Mouse (Mus musculus): Measurements from ENCODE around the gene Fam205c. TPM values are rescaled to one million over a fixed set of nuclear protein-coding genes. Genes with fewer than 3 reads are reported as not detected.

Gene Fam205c
- 7.8 TPM for polyA plus RNA-seq (2014; fragmentation: Illumina TruSeq; extraction: RNeasy Lipid Tissue Mini Kit (QIAGEN cat#74804); ENCODE audit: low read depth, low replicate concordance)

DNA sequence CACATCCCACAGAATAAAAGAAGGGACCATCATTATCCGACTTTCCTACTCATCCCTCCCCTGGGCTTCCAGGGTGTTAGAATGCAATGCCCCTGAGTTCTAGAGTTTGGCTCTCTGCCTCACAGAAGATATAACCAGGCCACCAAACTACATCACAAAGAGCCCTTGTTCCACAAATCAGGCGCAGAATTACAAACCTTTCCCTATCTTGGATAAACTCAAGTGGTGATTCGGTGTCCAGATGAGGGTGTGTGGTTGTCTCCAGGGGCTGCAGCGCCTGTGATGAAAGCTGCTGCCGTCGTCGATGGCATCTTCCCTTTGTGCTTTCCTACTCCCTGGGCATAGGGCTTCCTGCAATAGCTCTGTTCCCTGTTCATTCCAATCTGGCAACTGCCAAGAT is at the start of gene Fam205c:
Gene Fam205c (minus strand): TSS at position 101 of the 400 bp plus-strand sequence.

DNA sequence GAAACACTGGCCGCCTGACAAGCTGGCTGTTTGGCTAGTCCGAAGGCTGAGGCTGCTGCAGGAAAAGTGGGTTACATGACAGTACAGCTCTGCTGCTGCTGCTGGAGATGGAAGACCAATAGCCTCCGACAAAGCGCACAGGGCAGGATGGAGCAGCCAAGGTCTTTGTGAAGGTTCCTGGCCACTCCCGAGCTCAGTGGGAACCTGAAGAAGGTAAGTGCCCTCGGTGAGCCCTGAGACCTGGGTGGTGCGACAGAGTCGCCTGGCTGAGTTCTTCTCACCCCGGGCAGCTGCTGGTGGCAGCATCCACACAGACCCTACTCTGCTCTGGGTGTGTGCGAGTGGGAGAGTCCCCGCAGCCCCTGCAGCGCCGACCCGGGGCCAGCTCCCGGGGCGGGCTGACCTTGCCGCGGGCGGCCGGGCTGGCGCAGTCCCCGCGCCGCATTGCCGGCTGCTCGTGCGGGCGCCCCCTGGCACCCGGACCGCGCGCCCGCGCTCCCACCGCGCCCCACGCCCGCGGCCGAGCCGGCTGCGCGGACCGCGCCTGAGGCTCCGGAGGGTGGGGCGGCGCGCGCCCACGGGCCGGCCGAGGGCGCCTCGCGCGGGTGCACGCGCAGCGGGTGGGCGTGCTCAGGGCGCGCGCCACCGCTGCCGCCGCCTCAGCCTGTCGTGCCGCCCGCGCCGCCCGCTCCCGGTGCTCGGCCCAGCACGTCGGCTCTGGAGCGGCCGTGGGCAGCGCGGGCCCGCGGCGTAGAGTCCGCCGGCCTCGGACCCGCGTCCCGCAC is 42.8 kb upstream of the Fam205c start, which contains the start of gene Phf24:
Gene Phf24 (plus strand): TSS at position 44 of the 785 bp plus-strand sequence.

DNA sequence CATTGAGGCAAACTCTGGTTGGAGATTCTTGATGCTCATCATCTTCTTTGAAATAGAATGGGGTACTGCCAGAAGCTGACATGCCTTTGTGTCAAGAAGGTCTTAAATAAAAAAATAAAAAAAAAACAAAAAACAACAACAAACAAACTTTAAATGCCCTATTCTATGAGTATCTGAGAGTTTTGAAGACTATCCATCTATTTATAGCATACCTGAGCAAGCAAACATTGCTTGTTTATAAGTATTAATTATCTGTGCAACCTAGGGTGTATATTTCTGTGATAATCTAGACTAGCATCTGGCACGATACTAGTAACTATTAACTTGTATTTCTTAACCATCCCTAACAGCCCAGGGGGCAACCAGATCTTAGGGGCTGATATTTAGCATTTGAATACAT is 17.4 kb downstream of the Fam205c start, which contains the start of gene Gm12394:
Gene Gm12394 (minus strand): TSS at position 101 of the 400 bp plus-strand sequence.

DNA sequence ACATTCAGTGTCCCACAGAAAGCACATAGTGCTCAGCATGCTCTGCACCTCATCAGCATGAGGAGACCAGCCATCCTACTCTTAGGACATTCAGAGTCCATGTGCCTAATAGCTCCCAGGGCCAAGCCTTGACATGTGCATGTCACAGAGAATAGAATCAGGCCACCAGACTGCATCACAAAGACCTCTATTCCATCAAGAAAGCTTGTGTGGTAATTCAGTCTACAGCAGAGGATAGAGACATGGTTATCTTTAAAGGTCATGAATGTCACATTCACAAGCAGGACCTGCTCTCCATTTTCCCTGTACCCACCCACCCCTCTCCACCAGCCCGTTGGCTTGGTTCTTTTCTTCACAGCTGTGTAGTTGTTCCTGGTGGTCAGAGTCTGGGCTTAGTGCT is 20.2 kb downstream of the Fam205c start, which contains the start of gene Fam205a1:
Gene Fam205a1 (minus strand): TSS at position 101 of the 400 bp plus-strand sequence.

Other genes with a start within 250 kb of the Fam205c start
- gene Gm2564, start 244.5 kb downstream of the Fam205c start, polyA plus RNA-seq (2014; fragmentation: Illumina TruSeq; extraction: RNeasy Lipid Tissue Mini Kit (QIAGEN cat#74804); ENCODE audit: low read depth, low replicate concordance): 13.2 TPM
- not detected for gene Ccl27b, start 219.0 kb downstream of the Fam205c start, polyA plus RNA-seq (2014; fragmentation: Illumina TruSeq; extraction: RNeasy Lipid Tissue Mini Kit (QIAGEN cat#74804); ENCODE audit: low read depth, low replicate concordance)
- gene Il11ra2, start 212.3 kb downstream of the Fam205c start, polyA plus RNA-seq (2014; fragmentation: Illumina TruSeq; extraction: RNeasy Lipid Tissue Mini Kit (QIAGEN cat#74804); ENCODE audit: low read depth, low replicate concordance): not detected
- gene 4930578G10Rik, start 138.7 kb downstream of the Fam205c start, polyA plus RNA-seq (2014; fragmentation: Illumina TruSeq; extraction: RNeasy Lipid Tissue Mini Kit (QIAGEN cat#74804); ENCODE audit: low read depth, low replicate concordance): not detected
- gene Ccl19, start 117.7 kb downstream of the Fam205c start, polyA plus RNA-seq (2014; fragmentation: Illumina TruSeq; extraction: RNeasy Lipid Tissue Mini Kit (QIAGEN cat#74804); ENCODE audit: low read depth, low replicate concordance): 7.4 TPM
- 115 TPM for gene Ccl21a, start 100.2 kb downstream of the Fam205c start, polyA plus RNA-seq (2014; fragmentation: Illumina TruSeq; extraction: RNeasy Lipid Tissue Mini Kit (QIAGEN cat#74804); ENCODE audit: low read depth, low replicate concordance)
- 0.31 TPM for gene Fam205a1, start 20.3 kb downstream of the Fam205c start, polyA plus RNA-seq (2014; fragmentation: Illumina TruSeq; extraction: RNeasy Lipid Tissue Mini Kit (QIAGEN cat#74804); ENCODE audit: low read depth, low replicate concordance)
- not detected for gene Gm12394, start 17.5 kb downstream of the Fam205c start, polyA plus RNA-seq (2014; fragmentation: Illumina TruSeq; extraction: RNeasy Lipid Tissue Mini Kit (QIAGEN cat#74804); ENCODE audit: low read depth, low replicate concordance)
- gene Phf24, start 42.4 kb upstream of the Fam205c start, polyA plus RNA-seq (2014; fragmentation: Illumina TruSeq; extraction: RNeasy Lipid Tissue Mini Kit (QIAGEN cat#74804); ENCODE audit: low read depth, low replicate concordance): 1.0 TPM
- gene Dnajb5, start 75.6 kb upstream of the Fam205c start, polyA plus RNA-seq (2014; fragmentation: Illumina TruSeq; extraction: RNeasy Lipid Tissue Mini Kit (QIAGEN cat#74804); ENCODE audit: low read depth, low replicate concordance): 12.6 TPM
- 0.30 TPM for gene 1700022I11Rik, start 95.4 kb upstream of the Fam205c start, polyA plus RNA-seq (2014; fragmentation: Illumina TruSeq; extraction: RNeasy Lipid Tissue Mini Kit (QIAGEN cat#74804); ENCODE audit: low read depth, low replicate concordance)
- gene Vcp, start 126.3 kb upstream of the Fam205c start, polyA plus RNA-seq (2014; fragmentation: Illumina TruSeq; extraction: RNeasy Lipid Tissue Mini Kit (QIAGEN cat#74804); ENCODE audit: low read depth, low replicate concordance): 276 TPM
- gene Fancg, start 136.3 kb upstream of the Fam205c start, polyA plus RNA-seq (2014; fragmentation: Illumina TruSeq; extraction: RNeasy Lipid Tissue Mini Kit (QIAGEN cat#74804); ENCODE audit: low read depth, low replicate concordance): 8.8 TPM
- 19.7 TPM for gene Pigo, start 151.6 kb upstream of the Fam205c start, polyA plus RNA-seq (2014; fragmentation: Illumina TruSeq; extraction: RNeasy Lipid Tissue Mini Kit (QIAGEN cat#74804); ENCODE audit: low read depth, low replicate concordance)
- 70.3 TPM for gene Stoml2, start 157.5 kb upstream of the Fam205c start, polyA plus RNA-seq (2014; fragmentation: Illumina TruSeq; extraction: RNeasy Lipid Tissue Mini Kit (QIAGEN cat#74804); ENCODE audit: low read depth, low replicate concordance)
- 32.3 TPM for gene Fam214b, start 172.0 kb upstream of the Fam205c start, polyA plus RNA-seq (2014; fragmentation: Illumina TruSeq; extraction: RNeasy Lipid Tissue Mini Kit (QIAGEN cat#74804); ENCODE audit: low read depth, low replicate concordance)
- gene Unc13b, start 184.7 kb upstream of the Fam205c start, polyA plus RNA-seq (2014; fragmentation: Illumina TruSeq; extraction: RNeasy Lipid Tissue Mini Kit (QIAGEN cat#74804); ENCODE audit: low read depth, low replicate concordance): 22.2 TPM

Measured in adipose tissue, adult 10 weeks (tissue).